Mouse (Mus musculus) forebrain, embryonic 12.5 days (tissue): Measurements from ENCODE around the gene Mcrip2. TPM values are rescaled to one million over a fixed set of nuclear protein-coding genes. Genes with fewer than 3 reads are reported as not detected.

Experiments used
- ATAC-seq: fragments of 200-750 bp; cut with Nextera tagmentation; 2 replicates; pipeline ENCODE4 v1.8.0; 2017; ENCODE audit warnings: moderate TSS enrichment; ENCODE audit not compliant: low FRiP score
- H3K27ac ChIP-seq: fragments of 300-500 bp; sonication (generic); 2 replicates; pipeline ENCODE4 v1.5.1; 2016; ENCODE audit warnings: mild to moderate bottlenecking
- H3K27me3 ChIP-seq: fragments of 300-500 bp; sonication (generic); 2 replicates; pipeline ENCODE4 v1.6.1; 2016; ENCODE audit warnings: mild to moderate bottlenecking
- H3K36me3 ChIP-seq: fragments of 300-500 bp; sonication (generic); replicated peaks from 2 replicates; pipeline ENCODE4 v1.6.1; 2016; ENCODE audit warnings: mild to moderate bottlenecking
- H3K4me1 ChIP-seq: fragments of 300-500 bp; sonication (generic); 2 replicates; pipeline ENCODE4 v1.6.1; 2016
- H3K4me2 ChIP-seq: fragments of 300-500 bp; sonication (generic); 2 replicates; pipeline ENCODE4 v1.6.1; 2016; ENCODE audit warnings: mild to moderate bottlenecking, moderate library complexity
- H3K4me3 ChIP-seq: fragments of 300-500 bp; sonication (generic); replicated peaks from 2 replicates; pipeline ENCODE4 v1.5.1; 2016; ENCODE audit warnings: mild to moderate bottlenecking
- H3K9ac ChIP-seq: fragments of 300-500 bp; sonication (generic); 2 replicates; pipeline ENCODE4 v1.6.1; 2016; ENCODE audit warnings: mild to moderate bottlenecking
- H3K9me3 ChIP-seq: fragments of 300-500 bp; sonication (generic); 2 replicates; pipeline ENCODE4 v1.6.1; 2016
- WGBS: fragments of 180-500 bp; shearing (Covaris S2); methylation state at CpG from one replicate; pipeline ENCODE4 v1.1.7; 2016; 5-methylcytosine and 5-hydroxymethylcytosine counted together
- polyA plus RNA-seq: library from polyadenylated mRNA; unstranded; fragments of >200 nt; fragmentation: Nextera tagmentation; extraction: Ambion mirVana; gene quantifications from 2 replicates; pipeline ENCODE4 v1.2.1, GENCODE M21; 2016

The Mcrip2 gene
- polyA plus RNA-seq, 1 experiment from 2014 or later = 9.8 TPM

DNA sequence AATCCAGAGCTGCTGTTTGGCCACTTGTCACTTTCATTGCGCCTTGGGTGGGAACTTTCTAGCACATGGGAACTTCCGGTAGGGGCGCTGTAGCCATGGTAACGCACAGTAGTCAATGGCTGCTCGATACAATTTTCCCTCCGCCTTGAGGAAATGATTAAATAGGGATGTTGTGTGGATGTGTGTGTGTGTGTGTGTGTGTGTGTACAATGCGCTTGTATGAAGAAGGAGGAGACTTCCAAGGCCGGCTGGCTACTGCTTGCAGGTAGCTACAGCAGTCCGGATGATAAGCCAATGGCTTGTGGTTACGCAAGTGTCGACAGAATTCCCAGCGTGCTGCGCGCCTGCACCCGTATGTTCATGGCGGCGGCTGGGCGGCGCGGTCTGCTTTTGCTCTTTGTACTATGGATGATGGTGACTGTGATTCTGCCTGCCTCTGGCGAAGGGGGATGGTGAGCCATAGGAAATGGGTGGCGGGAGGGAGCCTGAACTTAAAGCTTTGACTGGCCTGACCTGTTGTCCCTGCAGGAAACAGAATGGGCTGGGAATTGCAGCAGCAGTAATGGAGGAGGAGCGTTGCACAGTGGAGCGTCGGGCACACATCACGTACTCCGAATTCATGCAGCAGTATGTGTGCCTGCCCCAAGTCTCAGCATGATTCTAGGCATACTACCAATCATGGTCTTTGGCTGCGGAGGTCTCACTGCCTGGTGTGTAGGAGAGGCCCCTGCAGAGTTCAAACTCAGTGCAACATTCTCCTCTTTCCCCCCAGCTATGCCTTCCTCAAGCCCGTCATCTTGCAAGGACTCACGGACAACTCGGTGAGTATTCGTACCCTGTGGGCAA lies 39.6 kb downstream of the Mcrip2 start, which contains the start of gene Jmjd8:
Gene Jmjd8, plus strand, starts transcription at position 156 of the 846 bp plus-strand sequence.
- H3K27me3 ChIP-seq = no peaks in the 10 kb centered on the region
- peak within 1 kb of the TSS; percentile 63 for H3K4me3 ChIP-seq
- H3K36me3 ChIP-seq = peaks cover 47% of the 10 kb centered on the region
- peak; percentile 48 for ATAC-seq
- H3K9ac ChIP-seq = peak within 1 kb of the TSS; percentile 85
- H3K4me2 ChIP-seq = peak within 1 kb of the TSS; percentile 79
- H3K9me3 ChIP-seq = no peaks in the 10 kb centered on the region
- peaks cover 80% of the 10 kb centered on the region for H3K4me1 ChIP-seq
- peak within 1 kb of the TSS; percentile 93 for H3K27ac ChIP-seq
- WGBS = 2% methylated on average over 32 of the region's 32 CpGs

GRCm38 (mm10) chr17:25828223-25828594 lies 40.4 kb downstream of the Mcrip2 start:
- Histone ChIP-seq H3K27ac (peak overlapping the region; percentile 93), H3K9me3 (no peaks in the 10 kb centered on the region), H3K9ac (peak overlapping the region; percentile 85; the same call in 1 of the 2 replicates), H3K4me3 (peak overlapping the region; percentile 63), H3K4me2 (peak overlapping the region; percentile 79), H3K36me3 (peaks cover 47% of the 10 kb centered on the region), H3K27me3 (no peaks in the 10 kb centered on the region), H3K4me1 (peaks cover 77% of the 10 kb centered on the region)
- WGBS = 83% methylated on average over 8 of the region's 8 CpGs
- no peak for ATAC-seq

DNA sequence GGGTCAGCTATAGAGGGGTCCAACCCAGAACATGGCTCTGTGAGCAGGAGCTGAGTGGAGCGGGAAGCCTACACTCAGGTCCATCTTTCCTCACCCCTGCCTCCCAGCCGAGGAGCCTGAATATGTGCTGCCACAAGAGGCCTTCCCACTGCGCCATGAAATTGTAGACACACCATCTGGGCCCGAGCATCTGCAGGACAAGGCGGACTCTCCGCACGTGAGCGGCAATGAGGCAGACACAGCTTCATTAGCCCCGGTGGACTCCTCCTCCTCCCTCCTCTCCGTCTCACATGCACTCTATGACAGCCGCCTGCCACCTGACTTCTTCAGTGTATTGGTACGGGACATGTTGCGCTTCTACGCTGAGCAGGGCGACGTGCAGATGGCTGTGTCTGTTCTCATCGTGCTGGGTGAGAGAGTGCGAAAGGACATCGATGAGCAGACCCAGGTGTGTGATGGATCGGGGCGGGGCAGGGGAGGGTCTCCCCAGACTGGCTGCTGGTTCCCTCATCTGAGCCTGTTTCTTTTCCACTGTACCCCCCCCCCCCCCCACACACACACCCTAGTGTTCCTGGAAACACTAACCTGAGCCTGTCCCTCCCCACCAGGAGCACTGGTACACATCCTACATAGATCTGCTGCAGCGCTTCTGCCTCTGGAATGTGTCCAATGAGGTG lies 40.9 kb downstream of the Mcrip2 start:
- Histone ChIP-seq H3K4me3 (no peak overlapping the region; the same call in 1 of the 2 replicates), H3K9me3 (no peaks in the 10 kb centered on the region), H3K27me3 (no peaks in the 10 kb centered on the region), H3K27ac (no peak overlapping the region), H3K36me3 (peaks cover 47% of the 10 kb centered on the region), H3K9ac (0 out of 2 replicates have a peak overlapping the region, but pooled peaks have one; percentile 85), H3K4me1 (peaks cover 80% of the 10 kb centered on the region), H3K4me2 (peak overlapping the region; percentile 79; the same call in 1 of the 2 replicates)
- 92% methylated on average over 22 of the region's 22 CpGs for WGBS
- no peak for ATAC-seq

GRCm38 (mm10) chr17:25827011-25827410 lies 41.6 kb downstream of the Mcrip2 start:
- WGBS = 94% methylated on average over 13 of the region's 13 CpGs
- Histone ChIP-seq H3K9ac (no peak overlapping the region), H3K27me3 (0 out of 2 replicates have a peak, but pooled peaks cover 3% of the 10 kb centered on the region), H3K9me3 (no peaks in the 10 kb centered on the region), H3K4me3 (no peak overlapping the region), H3K27ac (no peak overlapping the region), H3K4me1 (peaks cover 78% of the 10 kb centered on the region), H3K36me3 (peaks cover 47% of the 10 kb centered on the region), H3K4me2 (no peak overlapping the region)
- no peak for ATAC-seq

GRCm38 (mm10) chr17:25825984-25826570 lies 42.5 kb downstream of the Mcrip2 start:
- H3K27ac ChIP-seq = no peak overlapping the region
- H3K27me3 ChIP-seq = 0 out of 2 replicates have a peak, but pooled peaks cover 3% of the 10 kb centered on the region
- no peak for ATAC-seq
- no peaks in the 10 kb centered on the region for H3K9me3 ChIP-seq
- no peak overlapping the region for H3K9ac ChIP-seq
- H3K36me3 ChIP-seq = peaks cover 38% of the 10 kb centered on the region
- 0 out of 2 replicates have a peak overlapping the region, but pooled peaks have one; percentile 13 for H3K4me2 ChIP-seq
- no peak overlapping the region for H3K4me3 ChIP-seq
- 95% methylated on average over 27 of the region's 27 CpGs for WGBS
- H3K4me1 ChIP-seq = peaks cover 68% of the 10 kb centered on the region

GRCm38 (mm10) chr17:25825311-25825710 lies 43.3 kb downstream of the Mcrip2 start:
- Histone ChIP-seq H3K4me1 (peaks cover 61% of the 10 kb centered on the region), H3K9ac (no peak overlapping the region)
- WGBS = 93% methylated on average over 6 of the region's 6 CpGs

DNA sequence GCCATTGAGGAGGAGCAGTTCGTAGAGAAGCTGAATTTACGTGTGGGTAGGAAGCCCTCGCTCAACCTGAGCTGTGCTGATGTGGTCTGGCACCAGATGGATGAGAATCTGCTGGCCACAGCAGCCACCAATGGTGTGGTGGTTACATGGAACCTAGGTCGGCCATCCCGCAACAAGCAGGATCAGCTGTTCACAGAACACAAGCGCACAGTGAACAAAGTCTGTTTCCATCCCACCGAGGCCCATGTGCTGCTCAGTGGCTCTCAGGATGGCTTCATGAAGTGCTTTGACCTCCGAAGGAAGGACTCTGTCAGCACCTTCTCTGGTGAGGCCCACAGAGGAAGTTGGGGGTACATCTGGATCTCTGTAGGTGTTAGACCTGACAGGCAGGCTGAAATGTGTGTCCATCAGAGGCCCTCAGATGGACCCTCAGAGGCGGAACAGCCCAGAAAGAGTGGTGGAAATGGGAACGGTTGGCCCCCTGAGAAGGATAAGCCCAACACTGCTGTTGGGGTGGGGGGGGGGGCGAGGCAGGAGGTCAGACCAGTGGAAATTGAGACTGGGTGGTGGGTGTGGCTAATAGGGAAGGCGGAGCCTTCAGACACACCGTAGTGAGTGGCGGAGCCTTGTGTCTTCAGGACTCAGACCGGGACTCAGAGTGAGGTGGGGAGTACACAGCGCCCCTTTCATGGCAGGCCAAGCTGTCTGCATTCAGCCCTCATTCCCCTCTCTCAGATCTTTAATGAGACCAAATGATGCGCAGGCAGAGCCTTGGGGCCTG lies 44.0 kb downstream of the Mcrip2 start:
- Histone ChIP-seq H3K4me1 (peaks cover 55% of the 10 kb centered on the region), H3K9ac (peak overlapping the region; percentile 76), H3K4me2 (peak overlapping the region; percentile 95), H3K4me3 (peak overlapping the region; percentile 61), H3K36me3 (peaks cover 26% of the 10 kb centered on the region), H3K27ac (no peak overlapping the region), H3K27me3 (peaks cover 16% of the 10 kb centered on the region), H3K9me3 (no peaks in the 10 kb centered on the region)
- ATAC-seq = no peak
- WGBS = 78% methylated on average over 17 of the region's 17 CpGs

More at GRCm38 (mm10) chr17:25825311-25825710, 43.3 kb downstream of the Mcrip2 start:
- Histone ChIP-seq H3K27me3 (peaks cover 8% of the 10 kb centered on the region), H3K4me3 (0 out of 2 replicates have a peak overlapping the region, but pooled peaks have one; percentile 4), H3K9me3 (no peaks in the 10 kb centered on the region), H3K36me3 (peaks cover 31% of the 10 kb centered on the region), H3K4me2 (peak overlapping the region; percentile 95; the same call in 1 of the 2 replicates), H3K27ac (no peak overlapping the region)
- no peak for ATAC-seq

DNA sequence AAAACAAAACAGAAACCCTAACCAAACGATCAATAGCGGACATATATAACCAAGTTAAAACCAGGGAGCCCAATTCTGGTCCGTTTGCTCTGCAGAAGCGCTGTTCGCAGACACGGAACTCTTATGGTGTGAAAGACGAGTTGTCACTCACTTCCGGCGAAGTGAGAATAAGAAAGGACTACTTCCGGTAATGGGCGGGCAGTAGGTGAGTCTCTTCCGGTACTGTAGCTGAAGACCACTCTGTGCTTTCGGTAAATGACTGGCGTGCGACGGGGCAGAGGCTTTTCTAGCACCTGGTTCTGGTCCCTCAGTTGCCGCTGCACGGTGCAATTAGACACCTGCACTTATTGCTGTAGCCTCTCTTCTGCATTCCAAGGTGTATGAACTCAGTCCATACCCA lies 45.1 kb downstream of the Mcrip2 start, which contains the start of gene Wdr24:
Gene Wdr24, plus strand, starts transcription at position 176 of the 400 bp plus-strand sequence.
- H3K4me1 ChIP-seq = peaks cover 55% of the 10 kb centered on the region
- peaks cover 27% of the 10 kb centered on the region for H3K27me3 ChIP-seq
- H3K9ac ChIP-seq = peak within 1 kb of the TSS; percentile 76
- WGBS = under 1% methylated on average over 18 of the region's 18 CpGs
- peak within 1 kb of the TSS; percentile 61 for H3K4me3 ChIP-seq
- H3K4me2 ChIP-seq = peak within 1 kb of the TSS; percentile 95
- no peaks in the 10 kb centered on the region for H3K9me3 ChIP-seq
- peaks cover 28% of the 10 kb centered on the region for H3K36me3 ChIP-seq
- peak within 1 kb of the TSS; percentile 73; the same call in 1 of the 2 replicates for H3K27ac ChIP-seq
- ATAC-seq = peak; percentile 71; the same call in 1 of the 2 replicates

- Histone ChIP-seq H3K9ac (no peak overlapping the region), H3K27me3 (peaks cover 42% of the 10 kb centered on the region), H3K36me3 (peaks cover 26% of the 10 kb centered on the region), H3K27ac (no peak overlapping the region), H3K4me2 (peak overlapping the region; percentile 38), H3K4me1 (peaks cover 18% of the 10 kb centered on the region), H3K4me3 (peak overlapping the region; percentile 21), H3K9me3 (no peaks in the 10 kb centered on the region)
- WGBS = 8% methylated on average over 46 of the region's 46 CpGs
- no peak for ATAC-seq
Observed at GRCm38 (mm10) chr17:25818851-25819780, 49.4 kb downstream of the Mcrip2 start.

DNA sequence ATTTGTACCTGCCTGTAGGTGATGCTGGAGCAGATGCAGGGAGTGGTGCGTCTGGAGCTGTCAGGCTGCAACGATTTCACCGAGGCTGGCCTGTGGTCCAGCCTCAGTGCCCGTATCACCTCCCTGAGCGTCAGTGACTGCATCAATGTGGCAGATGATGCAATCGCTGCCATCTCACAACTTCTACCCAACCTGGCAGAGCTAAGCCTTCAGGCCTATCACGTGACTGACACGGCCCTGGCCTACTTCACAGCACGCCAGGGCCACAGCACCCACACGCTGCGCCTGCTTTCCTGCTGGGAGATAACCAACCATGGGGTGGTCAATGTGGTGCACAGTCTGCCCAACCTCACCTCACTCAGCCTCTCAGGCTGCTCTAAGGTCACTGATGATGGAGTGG lies 50.9 kb downstream of the Mcrip2 start:
- Histone ChIP-seq H3K9ac (no peak overlapping the region), H3K9me3 (no peaks in the 10 kb centered on the region), H3K27me3 (peaks cover 46% of the 10 kb centered on the region), H3K4me1 (peaks cover 19% of the 10 kb centered on the region), H3K27ac (no peak overlapping the region), H3K36me3 (peaks cover 26% of the 10 kb centered on the region), H3K4me2 (no peak overlapping the region), H3K4me3 (no peak overlapping the region)
- ATAC-seq = no peak
- 87% methylated on average over 11 of the region's 11 CpGs for WGBS
